Mouse (Mus musculus): ENCODE measurements around the gene Pacrg. TPM values are rescaled to one million over a fixed set of nuclear protein-coding genes. Genes with fewer than 3 reads are reported as not detected.

The Pacrg gene
- total RNA-seq, 2 experiments from 2014 or later: 22.9 to 24.3 TPM

DNA sequence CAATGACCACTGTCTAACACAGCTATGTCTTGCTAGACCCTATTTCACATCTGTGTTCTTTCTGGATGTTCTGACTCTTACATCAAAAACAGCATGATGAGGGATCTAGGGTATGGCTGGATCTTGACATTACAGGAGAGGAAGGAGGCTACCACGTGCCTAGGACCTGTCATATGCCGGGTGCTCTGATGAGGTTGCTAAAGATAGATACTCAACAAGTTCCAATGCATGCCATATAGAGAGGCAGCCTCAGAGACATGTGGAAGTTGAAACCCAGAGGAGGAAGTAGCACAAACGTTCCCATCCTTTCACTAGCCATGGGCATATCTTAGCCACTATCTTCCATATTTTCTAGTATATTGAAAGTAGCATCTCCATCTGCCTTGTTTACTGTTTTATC, 115.3 kb downstream of the Pacrg start:
- TF ChIP-seq CTCF (conservative IDR thresholded peaks at IDR 0.05): no peak
- DNase-seq (ENCODE audit: low spot score in 2 of 2): no peak
- H3K4me3 ChIP-seq: no peak overlapping the region
- H3K27ac ChIP-seq: no peak overlapping the region

DNA sequence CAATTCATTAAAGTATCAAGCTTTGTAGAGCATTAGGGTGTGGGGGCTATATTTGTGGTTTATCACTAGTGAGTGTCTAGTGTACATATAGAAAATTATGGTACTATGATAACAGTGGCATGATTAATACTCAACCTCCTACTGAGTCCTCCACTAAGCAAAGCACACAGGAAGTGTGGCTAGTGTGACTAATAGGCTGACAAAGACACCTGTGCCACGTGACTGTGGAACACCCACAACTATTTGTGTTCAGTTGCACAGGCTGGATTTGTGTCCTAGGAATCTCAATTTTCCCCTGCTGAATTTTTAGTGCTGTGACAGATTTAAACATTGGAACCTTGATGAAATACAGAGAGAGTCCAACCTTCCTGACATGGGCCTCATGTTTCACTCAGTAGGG, 118.5 kb downstream of the Pacrg start:
- Histone ChIP-seq H3K27ac (no peak overlapping the region), H3K4me3 (no peak overlapping the region)
- TF ChIP-seq CTCF (conservative IDR thresholded peaks at IDR 0.05): no peak
- DNase-seq (ENCODE audit: low spot score in 2 of 2): no peak

DNA sequence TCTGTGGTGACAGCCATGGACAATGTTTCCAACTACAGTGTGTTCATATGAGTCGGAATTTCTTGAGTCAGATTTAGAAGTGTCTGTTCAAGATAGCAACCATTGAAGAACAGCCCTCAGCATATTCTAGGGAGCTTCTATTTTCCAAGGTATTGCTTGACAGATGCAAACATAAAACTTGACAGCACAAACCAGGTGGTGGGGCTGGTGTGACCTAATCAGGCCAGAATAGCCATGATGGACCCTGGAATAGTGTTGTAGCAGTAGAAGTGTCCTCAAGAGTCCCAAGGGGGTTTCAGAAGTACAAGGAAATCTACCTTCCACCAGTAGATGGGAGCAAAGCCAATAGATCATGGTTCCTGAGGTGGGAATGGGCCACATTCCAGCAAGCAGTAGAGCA, 123.0 kb downstream of the Pacrg start:
- no peak overlapping the region for H3K4me3 ChIP-seq
- no peak for DNase-seq (ENCODE audit: low spot score in 2 of 2)
- H3K27ac ChIP-seq: no peak overlapping the region
- no peak for TF ChIP-seq CTCF (conservative IDR thresholded peaks at IDR 0.05)

DNA sequence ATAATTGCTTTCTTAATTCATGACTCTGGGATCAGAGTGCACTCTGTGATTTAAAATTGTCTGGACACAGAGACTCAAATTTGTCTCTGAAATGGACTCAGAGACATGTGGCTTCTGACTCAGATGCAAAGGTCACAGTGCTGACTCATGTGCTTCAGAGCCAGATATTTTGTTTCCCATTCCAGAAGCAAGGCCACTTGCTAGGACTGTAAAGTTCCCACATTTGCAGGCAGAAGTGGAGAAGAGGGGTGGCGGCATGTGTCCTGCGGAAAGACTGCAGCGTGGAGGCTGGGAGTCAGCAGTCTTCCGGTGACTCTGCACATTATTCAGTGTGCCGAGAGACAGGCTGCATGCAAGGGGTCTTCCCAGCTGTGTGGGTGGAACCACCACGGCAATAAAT, 137.3 kb downstream of the Pacrg start:
- no peak for DNase-seq (ENCODE audit: low spot score in 2 of 2)
- Histone ChIP-seq H3K27ac (no peak overlapping the region), H3K4me3 (no peak overlapping the region)
- no peak for TF ChIP-seq CTCF (conservative IDR thresholded peaks at IDR 0.05)

DNA sequence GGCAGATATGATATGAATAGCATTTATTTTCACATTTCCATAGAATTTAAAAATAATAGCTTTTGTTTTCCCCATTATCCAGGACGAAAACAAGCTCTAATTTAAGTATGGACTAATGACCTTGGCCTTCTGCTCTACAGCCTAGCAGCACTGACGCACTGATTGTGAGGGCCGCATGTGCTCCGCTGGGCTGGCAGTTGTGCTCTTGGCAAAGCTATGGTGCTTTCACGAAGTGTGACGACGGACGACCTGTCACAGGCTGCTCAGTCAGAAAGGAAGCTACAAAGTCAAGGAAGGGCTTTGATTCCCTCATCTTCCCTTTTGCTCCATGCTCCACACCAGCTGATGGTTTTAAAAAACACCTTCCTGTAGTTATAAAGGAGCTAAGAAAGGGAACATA, 142.1 kb downstream of the Pacrg start:
- no peak for DNase-seq (ENCODE audit: low spot score in 2 of 2)
- H3K4me3 ChIP-seq: no peak overlapping the region
- no peak for TF ChIP-seq CTCF (conservative IDR thresholded peaks at IDR 0.05)
- no peak overlapping the region for H3K27ac ChIP-seq

DNA sequence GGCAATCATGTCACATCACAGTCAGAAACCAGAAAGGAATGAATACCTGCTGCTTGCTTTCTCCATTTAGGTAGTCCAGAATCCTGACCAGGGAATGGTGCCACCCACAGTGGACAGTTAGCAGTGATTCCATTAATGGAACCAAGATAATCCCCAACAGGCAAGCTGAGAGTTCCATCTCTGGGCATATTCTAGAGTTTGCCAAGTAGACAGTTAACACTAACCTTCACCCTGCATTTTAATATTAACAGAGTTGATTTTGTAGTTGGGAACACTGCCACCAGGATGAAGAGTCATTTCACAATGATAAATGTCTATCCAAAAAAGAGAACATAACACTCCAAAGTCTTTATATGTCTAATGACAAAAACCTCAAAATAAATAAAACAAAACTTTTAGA, 144.7 kb downstream of the Pacrg start:
- no peak for DNase-seq (ENCODE audit: low spot score in 2 of 2)

DNA sequence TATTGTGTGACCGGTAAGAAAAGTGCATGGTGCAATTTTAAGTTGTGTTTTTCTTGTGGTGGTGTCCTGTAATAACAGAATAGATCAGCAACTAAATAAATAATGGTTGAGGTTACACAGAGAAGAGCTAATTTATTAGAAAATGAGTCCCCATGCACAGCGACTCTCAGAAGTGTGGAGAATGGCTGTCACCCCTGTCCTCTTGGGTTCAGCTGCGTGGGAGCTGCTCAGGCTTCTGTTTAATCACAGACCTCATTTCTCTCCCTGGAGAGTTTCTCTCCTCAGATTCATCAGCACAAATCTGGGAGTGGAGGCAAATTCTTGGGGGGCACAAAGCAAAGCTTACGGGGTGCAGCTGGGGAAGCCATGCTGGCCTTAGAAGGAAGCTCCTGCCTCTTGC, 163.0 kb downstream of the Pacrg start:
- no peak for DNase-seq (ENCODE audit: low spot score in 2 of 2)
- no peak overlapping the region for H3K27ac ChIP-seq
- TF ChIP-seq CTCF (conservative IDR thresholded peaks at IDR 0.05): no peak
- no peak overlapping the region for H3K4me3 ChIP-seq

More for the DNA sequence above, 144.7 kb downstream of the Pacrg start:
- Histone ChIP-seq H3K4me3 (no peak overlapping the region), H3K27ac (no peak overlapping the region)
- no peak for TF ChIP-seq CTCF (conservative IDR thresholded peaks at IDR 0.05)

DNA sequence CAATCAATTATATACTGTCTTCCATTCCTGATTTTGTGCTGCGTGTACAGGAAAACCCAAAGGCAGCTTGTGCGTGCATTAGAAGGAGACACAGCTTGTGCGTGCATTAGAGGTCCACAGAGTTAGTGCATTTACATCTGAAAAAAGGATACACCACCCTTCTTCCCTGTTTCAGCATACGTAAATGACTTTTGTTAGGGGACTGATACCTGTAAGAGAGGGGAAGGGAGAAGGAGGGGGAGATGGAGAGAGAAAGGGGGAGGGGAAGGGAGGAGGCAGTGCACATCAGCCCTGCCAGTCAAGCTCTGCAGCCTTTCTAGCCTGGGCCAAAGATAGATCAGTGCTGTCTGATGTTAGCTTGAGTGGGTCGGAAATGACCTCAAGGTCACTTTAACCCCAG, 164.6 kb downstream of the Pacrg start:
- no peak overlapping the region for H3K4me3 ChIP-seq
- no peak for TF ChIP-seq CTCF (conservative IDR thresholded peaks at IDR 0.05)
- H3K27ac ChIP-seq: no peak overlapping the region; the same call in 1 of the 2 replicates
- DNase-seq (ENCODE audit: low spot score in 2 of 2): no peak

DNA sequence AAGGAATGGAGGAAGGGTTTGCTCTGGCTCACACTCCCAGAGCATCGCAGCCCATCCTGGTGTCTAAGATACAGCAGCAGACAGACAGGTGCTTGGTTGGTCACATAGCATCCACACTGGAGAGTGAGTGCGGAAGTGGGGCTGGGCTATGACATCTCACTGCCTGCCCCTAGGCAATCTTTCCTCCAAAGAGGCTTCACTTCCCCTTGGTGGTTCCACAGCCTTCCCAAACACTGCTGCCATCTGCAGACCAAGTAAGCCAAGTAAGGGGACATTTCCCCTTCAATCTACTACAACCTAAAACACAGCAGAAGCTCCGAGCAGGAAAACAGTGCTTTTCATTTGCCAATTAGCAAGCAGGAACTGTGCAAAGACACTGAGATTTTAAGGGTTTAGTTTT, 165.1 kb downstream of the Pacrg start:
- Histone ChIP-seq H3K27ac (no peak overlapping the region; the same call in 1 of the 2 replicates), H3K4me3 (no peak overlapping the region)
- peak; percentile 14 to 16 for DNase-seq (ENCODE audit: low spot score in 2 of 2)
- TF ChIP-seq CTCF (conservative IDR thresholded peaks at IDR 0.05): peak; percentile 66

DNA sequence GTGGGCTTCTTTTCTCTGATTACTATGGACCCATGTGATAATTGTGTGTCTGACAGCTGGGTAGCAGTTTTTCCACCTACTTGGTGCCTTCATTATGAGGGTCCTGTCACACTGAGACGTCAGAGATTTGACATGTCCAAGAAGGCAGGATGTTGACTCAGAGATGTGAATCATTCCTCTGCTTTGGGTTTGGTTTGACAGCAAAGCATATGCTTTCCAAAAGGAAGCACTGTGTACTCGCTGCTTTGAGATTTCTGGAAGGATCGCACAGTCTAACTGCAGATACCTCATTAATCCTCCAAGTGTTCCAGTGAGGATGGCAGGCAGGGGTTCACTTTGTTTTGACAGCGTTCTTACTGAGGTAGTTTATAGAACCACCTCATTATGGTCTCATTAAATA, 178.8 kb downstream of the Pacrg start:
- Histone ChIP-seq H3K27ac (peak overlapping the region; percentile 7; the same call in 1 of the 2 replicates), H3K4me3 (no peak overlapping the region)
- TF ChIP-seq CTCF (conservative IDR thresholded peaks at IDR 0.05): no peak
- peak in 1 of 2 experiments; percentile 41 for DNase-seq (ENCODE audit: low spot score in 2 of 2)

DNA sequence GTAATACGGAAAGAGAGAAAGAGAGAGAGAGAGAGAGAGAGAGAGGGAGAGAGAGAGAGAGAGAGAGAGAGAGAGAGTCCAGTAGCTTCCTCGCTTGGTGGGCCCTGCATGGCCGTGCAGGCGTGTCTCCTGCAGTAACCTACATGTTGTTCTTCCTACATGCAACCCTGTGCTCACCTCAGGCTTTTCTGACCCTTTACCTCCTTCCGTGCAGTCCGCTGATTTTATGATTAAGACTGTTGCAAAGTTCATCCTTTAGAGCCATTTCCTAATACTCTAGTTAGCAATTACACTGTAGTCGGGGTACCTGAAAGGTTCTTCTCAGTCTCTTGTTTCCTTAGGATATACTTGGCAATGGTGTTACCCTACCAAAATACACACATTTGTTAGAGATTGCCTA, 196.5 kb downstream of the Pacrg start:
- DNase-seq (ENCODE audit: low spot score in 2 of 2): no peak
- Histone ChIP-seq H3K4me3 (no peak overlapping the region), H3K27ac (no peak overlapping the region)
- no peak for TF ChIP-seq CTCF (conservative IDR thresholded peaks at IDR 0.05)

DNA sequence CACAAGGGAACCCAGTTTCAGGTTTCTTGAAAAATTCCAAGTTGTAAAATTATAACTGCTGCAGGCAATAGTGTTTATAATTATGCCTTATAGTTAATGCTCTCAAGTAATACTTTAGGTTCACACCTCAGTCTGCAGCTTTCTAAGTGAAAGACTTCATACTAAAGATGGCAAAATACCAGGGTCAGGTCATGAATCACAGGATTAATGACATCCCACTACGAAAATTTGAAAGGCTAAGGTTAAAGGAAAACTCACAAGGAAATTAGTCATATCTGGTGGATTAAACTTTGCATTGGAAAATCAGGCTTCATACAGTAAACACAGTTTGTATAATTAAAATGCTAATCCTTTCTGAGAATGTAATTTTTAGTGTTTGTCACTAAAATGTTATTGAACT, 200.3 kb downstream of the Pacrg start:
- no peak for TF ChIP-seq CTCF (conservative IDR thresholded peaks at IDR 0.05)
- Histone ChIP-seq H3K4me3 (no peak overlapping the region), H3K27ac (no peak overlapping the region)
- no peak for DNase-seq (ENCODE audit: low spot score in 2 of 2)

DNA sequence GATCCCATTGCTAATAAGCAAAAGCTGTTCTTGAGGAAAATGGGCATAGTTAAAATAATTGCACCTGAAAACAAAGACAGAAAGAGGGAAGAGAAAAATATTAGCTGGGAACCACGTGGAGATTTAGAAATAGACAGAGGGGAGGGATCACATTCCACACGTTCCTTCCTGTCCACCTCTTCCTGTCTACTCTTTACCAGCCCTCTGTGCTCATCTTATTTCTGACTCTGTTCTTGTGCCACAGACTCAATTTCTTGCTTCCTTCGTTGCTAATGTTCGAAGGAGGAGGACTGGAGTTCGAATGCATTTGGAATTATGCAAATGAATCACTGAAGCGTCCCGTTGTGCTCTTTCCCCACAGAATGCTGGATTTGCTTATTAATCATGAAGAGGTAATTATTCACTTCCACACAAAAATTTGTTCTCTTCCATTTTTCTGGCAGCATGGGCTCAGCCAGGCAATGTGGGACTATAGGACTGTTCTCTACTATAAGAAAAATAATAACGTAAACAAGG, 204.1 kb downstream of the Pacrg start:
- H3K27ac ChIP-seq: no peak overlapping the region
- no peak overlapping the region for H3K4me3 ChIP-seq
- TF ChIP-seq CTCF (conservative IDR thresholded peaks at IDR 0.05): no peak
- no peak for DNase-seq (ENCODE audit: low spot score in 2 of 2)

DNA sequence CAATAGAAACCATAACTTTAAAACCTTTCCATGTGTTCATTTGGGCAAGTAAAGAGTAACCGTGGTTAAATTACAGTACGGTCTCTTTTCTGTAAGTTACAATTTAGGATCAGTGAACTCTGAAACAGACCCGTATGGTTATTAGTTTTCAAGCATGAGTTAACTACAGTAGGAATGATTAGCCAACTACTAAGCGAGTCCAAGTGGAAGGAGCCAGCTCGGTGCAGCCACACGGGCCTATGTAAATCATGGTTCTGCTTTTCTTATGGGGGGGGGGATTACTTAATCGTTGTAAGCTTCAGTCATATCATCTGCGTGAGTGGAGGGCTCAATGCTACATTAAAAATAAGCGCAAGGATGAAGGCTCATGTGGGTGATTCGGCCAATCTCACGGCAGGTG, 204.6 kb downstream of the Pacrg start:
- no peak for DNase-seq (ENCODE audit: low spot score in 2 of 2)
- H3K27ac ChIP-seq: no peak overlapping the region
- TF ChIP-seq CTCF (conservative IDR thresholded peaks at IDR 0.05): no peak
- H3K4me3 ChIP-seq: no peak overlapping the region

DNA sequence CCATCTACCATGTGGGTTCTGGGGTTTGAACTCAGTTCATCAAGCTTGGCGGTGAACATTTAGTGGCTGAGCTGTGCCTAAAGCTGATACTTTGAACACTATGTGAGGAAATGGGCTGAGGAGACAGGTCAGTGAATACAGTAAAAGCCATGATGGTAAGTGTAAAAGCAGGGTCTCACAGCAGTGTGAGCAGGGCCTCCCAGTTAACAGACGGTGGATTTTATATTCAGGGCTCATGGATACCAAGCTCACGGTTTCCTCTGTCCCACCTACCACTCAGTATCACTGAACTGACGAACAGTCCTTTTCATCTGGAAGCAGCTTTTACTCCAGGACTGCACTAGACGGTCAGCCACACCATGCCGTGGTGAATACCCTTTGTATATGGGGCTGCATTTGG, 205.1 kb downstream of the Pacrg start:
- no peak for TF ChIP-seq CTCF (conservative IDR thresholded peaks at IDR 0.05)
- no peak for DNase-seq (ENCODE audit: low spot score in 2 of 2)
- Histone ChIP-seq H3K4me3 (no peak overlapping the region), H3K27ac (no peak overlapping the region)
